Mouse (Mus musculus) liver, adult 2 months (tissue): ENCODE measurements at regions not wholly inside any gene's neighbourhood (a gene's known extent, or its start where the extent isn't known, plus 50 kb on each side); places are given as distances from the start of the nearest gene placed in this dataset.

Source experiments
- CTCF ChIP-seq: fragments of 200-500 bp; IDR thresholded peaks from 2 replicates; pipeline ENCODE4 v1.5.1; 2011; ENCODE audit warnings: low read depth, low read length, control low read depth
- POLR2A ChIP-seq: fragments of 200-500 bp; IDR thresholded peaks from 2 replicates; pipeline ENCODE4 v1.6.1; 2011; ENCODE audit warnings: low read length, control low read depth; ENCODE audit not compliant: insufficient read depth; ENCODE audit errors: extremely low read depth

GRCm38 (mm10) chr16:24050856-24051640, 62.4 kb upstream of the Bcl6 start:
- TF ChIP-seq CTCF, result no peak
- TF ChIP-seq POLR2A, result no peak
